In the genomic region with DNA sequence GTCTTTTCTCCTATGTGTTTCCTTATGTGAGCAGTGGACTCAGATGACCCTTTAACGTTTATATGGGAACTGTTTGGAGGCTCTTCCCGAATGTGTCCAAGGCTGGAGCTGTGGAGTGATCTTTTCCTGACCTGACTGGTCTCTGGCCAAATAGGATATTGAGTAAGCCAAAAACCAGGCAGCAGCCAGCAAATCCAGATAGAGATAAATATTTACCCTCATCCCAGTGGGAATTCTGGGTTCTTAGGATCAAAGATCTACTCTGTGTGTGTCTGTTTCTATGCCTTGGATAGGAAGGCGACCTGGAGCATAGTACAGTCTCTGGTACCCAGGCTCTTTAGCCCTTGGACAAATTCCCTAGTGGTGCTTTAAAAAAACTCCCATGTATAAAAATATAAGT, we compare ENCODE assay signal across 10 mouse cellular contexts.
DNase-seq lines count a peak whose midpoint lies in the region; ATAC-seq and TF ChIP-seq lines count a peak whose summit lies in the region.
"Had no signal": no experiment of that assay in that cellular context is flagged by ENCODE, and none has a peak within 500 bp of the region (broad histone marks: within the 10 kb centered on the region; RNA-seq: fewer than 3 reads in every experiment).

No protein-coding gene starts in this region.

- H3K9ac ChIP-seq in intestine, embryonic 14.5 days (ENCODE audit: low read length) = no peak overlapping the region
- no peak overlapping the region for H3K9ac ChIP-seq in intestine, postnatal 0 days (ENCODE audit: low read depth, low read length)
- H3K9ac ChIP-seq in heart, embryonic 15.5 days = no peak overlapping the region
- H3K9ac ChIP-seq in limb, embryonic 13.5 days = no peak overlapping the region
- no peak overlapping the region for H3K9ac ChIP-seq in hindbrain, embryonic 12.5 days

- peak overlapping the region; percentile 44 for H3K27ac ChIP-seq in intestine, embryonic 14.5 days (ENCODE audit: low read depth)
- H3K27ac ChIP-seq in intestine, postnatal 0 days (ENCODE audit: low read depth, low read length) = no peak overlapping the region
- H3K27ac ChIP-seq in heart, embryonic 15.5 days = peak overlapping the region; percentile 46
- H3K27ac ChIP-seq in limb, embryonic 13.5 days = peak overlapping the region; percentile 52; the same call in 1 of the 2 replicates
- peak overlapping the region; percentile 39; the same call in 1 of the 2 replicates for H3K27ac ChIP-seq in small intestine, adult 2 months (ENCODE audit: insufficient read depth, low read depth, low read length)
- H3K27ac ChIP-seq in hindbrain, embryonic 12.5 days = no peak overlapping the region

- no peak for TF ChIP-seq CTCF in intestine, postnatal 0 days (IDR thresholded peaks at IDR 0.05; ENCODE audit: low read depth)
- no peak for TF ChIP-seq CTCF in small intestine, adult 2 months (IDR thresholded peaks at IDR 0.05; ENCODE audit: extremely low read depth, insufficient read length, insufficient replicate concordance, low read depth, low read length)

- no peaks in the 10 kb centered on the region for H3K27me3 ChIP-seq in intestine, embryonic 14.5 days (replicated peaks; ENCODE audit: control insufficient read depth, insufficient read depth, low read length)
- H3K27me3 ChIP-seq in intestine, postnatal 0 days (replicated peaks; ENCODE audit: control insufficient read depth, insufficient read depth, low read length) = no peaks in the 10 kb centered on the region
- H3K27me3 ChIP-seq in heart, embryonic 15.5 days = no peaks in the 10 kb centered on the region
- H3K27me3 ChIP-seq in limb, embryonic 13.5 days = no peaks in the 10 kb centered on the region
- no peaks in the 10 kb centered on the region for H3K27me3 ChIP-seq in small intestine, adult 2 months (ENCODE audit: control insufficient read depth, insufficient read depth, low read length)
- H3K27me3 ChIP-seq in hindbrain, embryonic 12.5 days = no peaks in the 10 kb centered on the region

- no peak overlapping the region for H3K4me3 ChIP-seq in intestine, embryonic 14.5 days (ENCODE audit: low read depth, low read length)
- H3K4me3 ChIP-seq in intestine, postnatal 0 days (ENCODE audit: low read depth, low read length) = no peak overlapping the region
- H3K4me3 ChIP-seq in heart, embryonic 15.5 days = no peak overlapping the region
- H3K4me3 ChIP-seq in limb, embryonic 13.5 days = no peak overlapping the region
- H3K4me3 ChIP-seq in small intestine, adult 2 months (ENCODE audit: low read depth, low read length) = no peak overlapping the region
- no peak overlapping the region for H3K4me3 ChIP-seq in hindbrain, embryonic 12.5 days

- WGBS in intestine, embryonic 14.5 days = 38% methylated on average over 3 of the region's 3 CpGs
- 48% methylated on average over 3 of the region's 3 CpGs for WGBS in intestine, postnatal 0 days
- 42% methylated on average over 3 of the region's 3 CpGs for WGBS in heart, embryonic 15.5 days
- 51% methylated on average over 3 of the region's 3 CpGs for WGBS in limb, embryonic 13.5 days
- WGBS in small intestine, adult 2 months = 25% methylated on average over 3 of the region's 3 CpGs
- WGBS in hindbrain, embryonic 12.5 days = 62% methylated on average over 3 of the region's 3 CpGs

- intact Hi-C loops in left cerebral cortex, postnatal 14 days (cut with DNase I) = no loop called here

- no peak for DNase-seq in intestine, embryonic 14.5 days (ENCODE audit: low spot score)
- DNase-seq in urinary bladder, postnatal 36 days (ENCODE audit: low spot score in 2 of 2) = no peak
- no peak for DNase-seq in left cerebral cortex, postnatal 14 days (ENCODE audit: low spot score in 2 of 2)

- ATAC-seq in intestine, embryonic 14.5 days (replicated peaks; ENCODE audit: low FRiP score, low TSS enrichment, low read depth) = no peak
- ATAC-seq in intestine, postnatal 0 days = no peak
- ATAC-seq in heart, embryonic 15.5 days (replicated peaks; ENCODE audit: insufficient number of reproducible peaks, insufficient read depth, low FRiP score, low read depth) = peak; percentile 63
- ATAC-seq in limb, embryonic 13.5 days (ENCODE audit: low FRiP score, low read depth) = no peak
- ATAC-seq in hindbrain, embryonic 12.5 days (ENCODE audit: low FRiP score) = no peak
- ATAC-seq: hindbrain, embryonic 16.5 days had no signal

- no peaks in the 10 kb centered on the region for H3K36me3 ChIP-seq in intestine, embryonic 14.5 days (ENCODE audit: control insufficient read depth, insufficient read depth, low read length)
- H3K36me3 ChIP-seq in intestine, postnatal 0 days (ENCODE audit: control insufficient read depth, insufficient read depth) = no peaks in the 10 kb centered on the region
- no peaks in the 10 kb centered on the region for H3K36me3 ChIP-seq in heart, embryonic 15.5 days
- H3K36me3 ChIP-seq in limb, embryonic 13.5 days = no peaks in the 10 kb centered on the region
- no peaks in the 10 kb centered on the region for H3K36me3 ChIP-seq in small intestine, adult 2 months (ENCODE audit: control insufficient read depth, insufficient read depth, low read length)
- no peaks in the 10 kb centered on the region for H3K36me3 ChIP-seq in hindbrain, embryonic 12.5 days
- H3K36me3 ChIP-seq: G1E had no signal

- peaks cover 26% of the 10 kb centered on the region for H3K4me1 ChIP-seq in intestine, embryonic 14.5 days (replicated peaks; ENCODE audit: control insufficient read depth, insufficient read depth, low read length)
- peaks cover 8% of the 10 kb centered on the region; the same call in 1 of the 2 replicates for H3K4me1 ChIP-seq in intestine, postnatal 0 days (replicated peaks; ENCODE audit: control insufficient read depth, insufficient read depth, low read length)
- H3K4me1 ChIP-seq in heart, embryonic 15.5 days (replicated peaks) = peaks cover 23% of the 10 kb centered on the region
- H3K4me1 ChIP-seq in limb, embryonic 13.5 days = peaks cover 61% of the 10 kb centered on the region
- H3K4me1 ChIP-seq in small intestine, adult 2 months (ENCODE audit: control insufficient read depth, insufficient read depth, insufficient read length, low read length) = peaks cover 12% of the 10 kb centered on the region; the same call in 1 of the 2 replicates
- peaks cover 7% of the 10 kb centered on the region; the same call in 1 of the 2 replicates for H3K4me1 ChIP-seq in hindbrain, embryonic 12.5 days

- no peak overlapping the region for H3K4me2 ChIP-seq in intestine, embryonic 14.5 days (ENCODE audit: low read length)
- no peak overlapping the region for H3K4me2 ChIP-seq in intestine, postnatal 0 days (replicated peaks; ENCODE audit: low read depth)
- no peak overlapping the region for H3K4me2 ChIP-seq in heart, embryonic 15.5 days
- no peak overlapping the region for H3K4me2 ChIP-seq in limb, embryonic 13.5 days (replicated peaks)
- no peak overlapping the region for H3K4me2 ChIP-seq in hindbrain, embryonic 12.5 days (replicated peaks)

- no peaks in the 10 kb centered on the region for H3K9me3 ChIP-seq in intestine, embryonic 14.5 days (ENCODE audit: control insufficient read depth, low read length)
- no peaks in the 10 kb centered on the region for H3K9me3 ChIP-seq in intestine, postnatal 0 days (ENCODE audit: control insufficient read depth)
- no peaks in the 10 kb centered on the region for H3K9me3 ChIP-seq in heart, embryonic 15.5 days (replicated peaks)
- H3K9me3 ChIP-seq in limb, embryonic 13.5 days = no peaks in the 10 kb centered on the region
- no peaks in the 10 kb centered on the region for H3K9me3 ChIP-seq in hindbrain, embryonic 12.5 days (replicated peaks)
- H3K9me3 ChIP-seq: G1E had no signal

- TF ChIP-seq POLR2A in small intestine, adult 2 months (IDR thresholded peaks at IDR 0.05; ENCODE audit: low read depth, low read length) = no peak

Comparison
In these comparisons a context has a peak if more than half of its experiments do, and no peak if none do; other contexts are left out.
1. H3K27ac ChIP-seq: peak in intestine, embryonic 14.5 days (single experiment), heart, embryonic 15.5 days (single experiment), limb, embryonic 13.5 days (single experiment) and small intestine, adult 2 months (single experiment); none in intestine, postnatal 0 days (single experiment) and hindbrain, embryonic 12.5 days (single experiment).